Mouse (Mus musculus): ENCODE results near the gene Gpr155.

The Gpr155 gene

GRCm38 (mm10) chr2:73385641-73386355 is 574 bp downstream of the Gpr155 start:
- no peak for DNase-seq (ENCODE audit: low spot score)

DNA sequence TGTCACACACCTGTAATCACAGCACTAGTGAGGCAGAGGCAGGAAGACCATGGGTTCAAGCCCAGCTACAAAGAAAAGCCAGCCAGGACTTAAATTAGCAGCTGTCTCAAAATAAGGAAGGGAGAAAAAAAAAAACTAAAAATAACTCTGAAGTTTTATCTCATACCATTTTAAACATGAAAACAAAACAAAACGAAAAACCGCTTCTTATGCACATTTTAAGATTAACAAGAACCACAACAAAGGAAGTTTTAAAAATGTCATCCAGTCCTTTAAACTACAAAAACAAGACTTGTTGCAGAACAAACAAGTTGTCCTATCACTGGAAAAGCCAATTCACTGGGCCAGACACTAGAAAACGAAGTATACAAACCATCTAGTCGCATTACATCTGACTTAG is 1.2 kb downstream of the Gpr155 start:
- no peak for DNase-seq (ENCODE audit: low spot score)

GRCm38 (mm10) chr2:73380298-73380975 is 5.9 kb downstream of the Gpr155 start:
- DNase-seq (ENCODE audit: low spot score) = no peak

DNA sequence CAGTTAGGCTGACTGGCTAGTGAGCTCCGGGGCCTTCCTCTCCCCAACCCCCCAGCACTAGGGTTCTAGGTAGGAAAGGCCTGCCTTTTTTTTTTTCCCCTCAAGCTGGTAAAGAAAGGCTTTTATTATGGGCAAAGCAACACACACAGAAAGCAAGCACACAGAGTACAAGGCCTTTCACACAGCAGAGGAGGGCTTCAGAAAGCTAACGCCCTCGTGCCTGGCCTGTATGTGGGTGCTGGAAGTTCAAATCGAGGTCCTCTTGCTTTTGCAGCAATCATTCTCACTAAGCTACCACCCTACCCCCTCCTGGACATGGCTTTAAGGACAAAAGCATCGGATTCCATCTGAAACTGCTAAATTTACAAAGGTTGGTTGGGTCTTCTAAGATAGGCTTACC is 6.7 kb downstream of the Gpr155 start:
- DNase-seq (ENCODE audit: low spot score) = no peak

GRCm38 (mm10) chr2:73378326-73378725 is 8.0 kb downstream of the Gpr155 start:
- DNase-seq (ENCODE audit: low spot score) = no peak

GRCm38 (mm10) chr2:73371530-73372335 is 14.6 kb downstream of the Gpr155 start:
- no peak for DNase-seq (ENCODE audit: low spot score)

GRCm38 (mm10) chr2:73363448-73363847 is 22.9 kb downstream of the Gpr155 start:
- DNase-seq (ENCODE audit: low spot score) = no peak

GRCm38 (mm10) chr2:73360536-73360935 is 25.8 kb downstream of the Gpr155 start:
- no peak for DNase-seq (ENCODE audit: low spot score)

DNA sequence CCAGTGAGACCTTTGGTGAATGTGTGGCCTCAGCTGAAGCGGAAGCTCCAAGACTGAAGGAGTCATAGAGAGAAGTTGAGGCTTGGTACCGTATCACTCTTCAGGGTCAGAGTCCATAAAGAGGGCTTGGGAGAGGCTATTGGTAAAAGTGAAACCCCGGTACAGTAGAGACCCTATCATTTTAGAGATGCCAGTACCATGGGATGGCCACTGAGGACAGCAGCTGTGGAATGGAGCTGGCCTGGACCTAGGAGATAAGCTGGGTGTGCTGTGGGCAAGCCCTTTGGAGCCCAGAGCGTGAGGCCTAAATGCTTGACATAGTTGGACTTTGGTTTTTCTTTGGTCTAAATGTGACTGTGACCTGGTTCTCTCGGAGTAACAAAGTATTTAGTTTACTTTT is 26.4 kb downstream of the Gpr155 start:
- DNase-seq (ENCODE audit: low spot score) = no peak

DNA sequence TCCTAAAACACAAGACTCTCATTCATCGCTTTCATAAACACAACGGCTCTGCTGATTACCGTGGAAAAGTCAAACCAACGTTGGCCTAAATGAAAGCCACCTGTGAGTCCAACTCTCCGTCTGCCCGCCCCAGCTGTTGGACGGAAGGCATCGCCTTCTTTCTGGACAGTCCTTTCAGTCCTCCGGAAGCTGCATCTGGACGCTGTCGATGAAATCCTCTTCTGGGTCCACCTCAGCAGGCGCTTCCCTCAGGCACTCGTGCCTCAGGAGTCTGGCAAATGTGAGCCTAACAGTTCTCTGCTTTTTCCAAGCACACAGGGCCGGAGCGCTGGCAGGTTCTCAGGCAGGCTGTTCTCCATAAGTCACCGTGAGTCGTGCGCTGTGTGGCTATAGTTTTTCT is 29.4 kb downstream of the Gpr155 start:
- DNase-seq (ENCODE audit: low spot score) = no peak

DNA sequence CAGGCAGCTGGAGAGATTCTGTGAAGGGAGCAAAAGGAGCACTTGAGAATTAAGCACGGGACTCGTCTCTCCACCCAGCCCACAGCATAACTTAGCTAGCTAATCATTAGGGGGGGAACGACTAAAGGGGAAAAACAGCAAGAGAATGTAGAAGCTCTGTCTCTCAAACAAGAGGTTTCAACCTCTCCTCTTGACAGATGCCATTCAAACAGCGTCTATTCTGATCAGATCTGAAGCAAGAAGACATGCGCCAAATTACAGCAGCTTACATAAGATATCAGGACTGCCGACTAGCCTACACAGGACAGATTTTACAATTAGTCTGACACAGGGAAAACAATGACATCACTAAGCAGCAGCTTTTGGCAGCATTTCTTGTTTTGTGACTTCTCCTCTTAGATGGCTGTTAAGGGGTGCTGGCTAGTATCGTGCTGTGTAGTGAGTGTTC is 34.4 kb downstream of the Gpr155 start:
- no peak for DNase-seq (ENCODE audit: low spot score)

DNA sequence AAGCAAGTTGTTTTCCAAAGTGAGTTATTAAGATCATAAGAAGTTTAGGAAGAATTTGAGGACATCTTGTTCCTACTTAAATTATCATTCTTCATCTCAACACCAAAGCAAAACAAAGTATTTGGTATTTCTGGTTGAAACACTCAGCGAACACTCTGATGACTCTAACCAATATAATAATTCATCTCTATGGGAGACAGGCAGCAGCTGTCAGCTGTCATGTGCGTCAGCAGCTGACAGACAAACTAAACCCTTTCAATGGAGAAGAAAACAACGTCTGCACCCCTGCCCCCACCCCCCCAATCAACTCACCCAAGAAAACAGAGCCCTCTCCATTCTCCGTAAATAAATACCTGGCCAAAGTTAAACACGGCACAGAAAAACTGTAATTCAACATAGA is 34.9 kb downstream of the Gpr155 start:
- DNase-seq (ENCODE audit: low spot score) = no peak

- DNase-seq (ENCODE audit: low spot score) = no peak
Observed at GRCm38 (mm10) chr2:73348221-73348620, 38.2 kb downstream of the Gpr155 start.

GRCm38 (mm10) chr2:73347766-73348165 is 38.6 kb downstream of the Gpr155 start:
- DNase-seq (ENCODE audit: low spot score) = no peak

DNA sequence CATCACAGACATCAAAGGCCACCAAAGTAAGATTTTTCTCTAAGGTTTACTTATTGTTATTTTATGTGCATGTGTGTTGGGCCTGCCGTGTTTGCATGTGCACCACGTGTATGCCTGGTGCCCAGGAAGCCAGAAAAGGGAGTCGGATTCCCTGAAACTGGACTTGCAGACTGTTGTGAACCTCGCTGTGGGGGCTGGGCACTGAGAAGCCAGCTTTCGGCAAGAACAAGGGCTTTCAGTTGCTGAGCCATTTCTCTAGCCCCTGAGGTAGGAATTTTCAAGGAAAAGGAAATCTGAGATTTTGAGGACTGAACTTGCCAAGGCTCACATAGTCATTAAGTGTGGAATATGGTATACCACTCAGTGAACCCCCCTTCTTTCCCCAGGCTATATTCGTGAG is 39.2 kb downstream of the Gpr155 start:
- no peak for DNase-seq (ENCODE audit: low spot score)

GRCm38 (mm10) chr2:73346345-73347086 is 39.9 kb downstream of the Gpr155 start:
- no peak for DNase-seq (ENCODE audit: low spot score)

- DNase-seq (ENCODE audit: low spot score) = no peak
Observed at GRCm38 (mm10) chr2:73345204-73345603, 41.2 kb downstream of the Gpr155 start.

DNA sequence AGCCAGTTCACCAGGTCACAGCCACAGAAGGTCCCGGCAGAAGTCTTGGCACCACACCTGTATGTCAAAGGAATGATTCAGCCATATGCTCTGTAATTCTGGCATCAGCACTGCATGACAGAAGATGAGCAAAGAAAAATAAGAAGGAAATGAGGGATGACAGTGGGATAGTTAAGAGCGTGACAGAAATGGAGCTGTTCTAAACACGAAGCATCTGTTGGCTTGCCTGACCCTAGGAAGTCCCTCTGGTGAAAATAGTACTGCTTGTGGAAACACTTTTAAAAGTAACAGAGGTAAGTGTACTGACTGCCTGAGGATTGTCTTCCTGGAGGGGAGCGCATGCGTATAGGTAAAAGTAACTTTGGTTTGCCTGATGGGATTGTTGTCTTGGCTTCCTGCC is 42.7 kb downstream of the Gpr155 start:
- no peak for DNase-seq (ENCODE audit: low spot score)

DNA sequence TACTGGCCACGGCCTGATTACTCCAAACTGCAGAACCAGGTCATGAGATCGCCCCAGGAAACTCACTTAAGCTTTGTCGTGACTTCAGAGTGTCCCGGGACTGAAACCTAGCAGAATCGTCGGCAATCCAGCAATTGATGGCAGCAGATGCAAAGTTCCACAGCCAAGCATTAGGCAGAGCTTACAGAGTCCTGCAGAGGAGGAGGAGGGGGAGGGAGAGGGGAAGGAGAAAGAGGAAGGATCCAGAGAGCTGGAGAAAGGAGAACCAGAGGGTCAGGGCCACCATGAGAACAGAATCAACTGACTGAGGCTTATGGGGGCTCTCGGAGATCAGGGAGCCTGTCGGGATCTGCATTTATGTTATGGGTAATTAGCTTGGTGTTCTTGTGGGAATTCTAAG is 48.0 kb downstream of the Gpr155 start:
- DNase-seq (ENCODE audit: low spot score) = no peak

DNA sequence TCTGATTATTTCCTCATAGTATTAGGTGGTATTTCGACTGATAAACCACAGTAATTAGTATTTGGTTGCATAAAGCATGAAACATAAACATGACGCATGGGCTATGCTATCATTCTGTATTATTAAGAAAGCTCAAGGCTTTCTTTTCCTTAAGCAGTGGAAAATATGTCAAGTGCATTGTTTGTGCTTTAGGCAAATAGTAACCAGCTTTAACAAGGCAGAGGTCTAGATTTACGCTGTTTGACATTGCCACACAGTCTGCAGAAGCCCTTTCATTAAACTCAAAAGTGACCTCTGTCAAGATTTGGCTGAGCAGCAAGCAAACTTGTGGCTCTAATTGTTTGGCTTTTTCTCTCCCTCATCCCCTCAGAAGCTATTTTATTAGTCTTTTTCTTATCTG is 50.4 kb downstream of the Gpr155 start:
- no peak for DNase-seq (ENCODE audit: low spot score)

DNA sequence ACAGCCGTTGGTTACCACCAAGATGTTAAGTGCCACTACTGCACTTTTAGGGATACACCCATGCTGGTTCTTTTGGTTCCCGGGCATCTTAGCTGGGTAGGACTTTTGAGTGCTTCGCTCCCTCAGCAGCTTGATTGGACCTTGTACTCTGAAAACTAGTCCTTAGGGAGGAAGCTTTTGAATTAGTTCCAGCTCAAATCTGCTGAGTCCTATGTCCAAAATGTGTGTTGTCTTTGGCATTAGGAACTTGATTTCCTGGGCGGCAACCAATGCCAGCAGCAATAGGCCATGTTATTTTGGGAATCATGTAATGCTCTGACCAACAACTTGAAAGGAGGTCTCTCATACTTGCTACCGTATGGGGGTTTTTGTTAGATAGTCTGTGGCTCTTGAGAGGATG is 60.5 kb downstream of the Gpr155 start:
- DNase-seq (ENCODE audit: low spot score) = no peak

- DNase-seq (ENCODE audit: low spot score) = no peak
Observed at GRCm38 (mm10) chr2:73322991-73323390, 63.4 kb downstream of the Gpr155 start.

Measured in ovary, postnatal 36 days (tissue).